19 mouse cellular contexts compared by ENCODE assay signal in the genomic region with DNA sequence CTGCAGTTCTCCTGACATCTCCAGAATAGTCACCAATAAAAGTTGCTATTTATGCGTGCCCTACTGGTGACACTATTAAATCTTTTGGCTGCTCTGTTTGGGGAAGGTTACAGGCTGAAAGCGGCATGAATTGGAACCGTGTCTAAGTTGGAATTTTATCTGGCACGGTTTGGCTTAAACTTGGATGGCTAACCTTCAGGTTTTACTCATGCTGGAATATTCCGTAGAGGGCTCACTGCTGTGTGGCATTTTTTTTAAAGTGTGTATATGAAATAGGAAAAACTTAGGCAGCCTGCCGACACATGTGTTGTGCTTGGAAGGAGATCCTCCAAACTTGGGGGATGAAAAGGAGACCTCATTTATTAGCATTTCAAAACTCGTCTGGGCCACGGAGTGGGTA.
DNase-seq lines count a peak whose midpoint lies in the region; ATAC-seq and TF ChIP-seq lines count a peak whose summit lies in the region.
"Had no signal": no experiment of that assay in that cellular context is flagged by ENCODE, and none has a peak within 500 bp of the region (broad histone marks: within the 10 kb centered on the region; RNA-seq: fewer than 3 reads in every experiment).

No protein-coding gene starts in this region.

- no peak overlapping the region for H3K4me2 ChIP-seq in kidney, embryonic 14.5 days (replicated peaks; ENCODE audit: low read depth, low read length)
- no peak overlapping the region for H3K4me2 ChIP-seq in kidney, postnatal 0 days (ENCODE audit: low read length)
- no peak overlapping the region for H3K4me2 ChIP-seq in limb, embryonic 15.5 days
- H3K4me2 ChIP-seq: forebrain, embryonic 12.5 days; midbrain, embryonic 11.5 days had no signal

- 40% methylated on average over 8 of the region's 8 CpGs for WGBS in kidney, embryonic 14.5 days
- 29% methylated on average over 8 of the region's 8 CpGs for WGBS in kidney, postnatal 0 days
- WGBS in limb, embryonic 15.5 days = 27% methylated on average over 8 of the region's 8 CpGs

- intact Hi-C loops in gastrocnemius, adult 2 months (cut with DNase I) = no loop called here

- no peak for DNase-seq in gastrocnemius, adult 2 months
- DNase-seq in gastrocnemius, adult 18-20 months (ENCODE audit: low spot score) = no peak
- DNase-seq in kidney, adult 18-20 months = peak; percentile 18
- DNase-seq in kidney, postnatal 0 days (ENCODE audit: low spot score) = peak; percentile 44
- DNase-seq in layer of hippocampus, adult 9-11 months = no peak
- DNase-seq: cerebellum, adult 18-20 months; cerebellum, postnatal 25 days; embryo, embryonic 11 days; gastrocnemius, postnatal 14 days; retina, postnatal 1 day had no signal

- no peak for TF ChIP-seq CTCF in gastrocnemius, adult 2 months (IDR thresholded peaks at IDR 0.05)
- TF ChIP-seq CTCF in kidney, postnatal 0 days (IDR thresholded peaks at IDR 0.05; ENCODE audit: low read depth) = no peak

- peak overlapping the region; percentile 65; the same call in 1 of the 2 replicates for H3K27ac ChIP-seq in gastrocnemius, adult 2 months
- H3K27ac ChIP-seq in kidney, embryonic 14.5 days (ENCODE audit: low read depth, low read length) = no peak overlapping the region
- no peak overlapping the region for H3K27ac ChIP-seq in kidney, postnatal 0 days
- H3K27ac ChIP-seq in limb, embryonic 15.5 days = peak overlapping the region; percentile 30; the same call in 1 of the 2 replicates
- H3K27ac ChIP-seq: forebrain, embryonic 12.5 days; layer of hippocampus, adult 2 months; liver, embryonic 14.5 days; stomach, postnatal 0 days had no signal

- ATAC-seq in kidney, embryonic 14.5 days (ENCODE audit: low FRiP score, low TSS enrichment) = no peak
- ATAC-seq in kidney, postnatal 0 days (replicated peaks; ENCODE audit: low FRiP score, low read depth) = no peak
- peak; percentile 67; the same call in 1 of the 2 replicates for ATAC-seq in limb, embryonic 15.5 days (ENCODE audit: insufficient number of reproducible peaks, low FRiP score, low TSS enrichment, low read depth)
- ATAC-seq: hindbrain, embryonic 16.5 days; intestine, postnatal 0 days had no signal

- no peaks in the 10 kb centered on the region for H3K36me3 ChIP-seq in kidney, embryonic 14.5 days (ENCODE audit: control insufficient read depth, insufficient read depth, low read length)
- no peaks in the 10 kb centered on the region for H3K36me3 ChIP-seq in kidney, postnatal 0 days (ENCODE audit: insufficient read depth, low read length)
- no peaks in the 10 kb centered on the region for H3K36me3 ChIP-seq in limb, embryonic 15.5 days
- H3K36me3 ChIP-seq: forebrain, embryonic 12.5 days had no signal

- H3K9ac ChIP-seq in kidney, embryonic 14.5 days (ENCODE audit: low read depth, low read length) = no peak overlapping the region
- no peak overlapping the region for H3K9ac ChIP-seq in kidney, postnatal 0 days (ENCODE audit: low read depth, low read length)
- no peak overlapping the region for H3K9ac ChIP-seq in limb, embryonic 15.5 days
- H3K9ac ChIP-seq: forebrain, embryonic 12.5 days; liver, embryonic 14.5 days had no signal

- peaks cover 11% of the 10 kb centered on the region for H3K4me1 ChIP-seq in kidney, embryonic 14.5 days (ENCODE audit: control insufficient read depth, insufficient read depth, low read length)
- no peaks in the 10 kb centered on the region for H3K4me1 ChIP-seq in kidney, postnatal 0 days (replicated peaks; ENCODE audit: insufficient read depth, low read length)
- H3K4me1 ChIP-seq in limb, embryonic 15.5 days = peaks cover 40% of the 10 kb centered on the region
- H3K4me1 ChIP-seq: forebrain, embryonic 12.5 days had no signal

- H3K4me3 ChIP-seq in gastrocnemius, adult 2 months = peak overlapping the region; percentile 23; the same call in 1 of the 2 replicates
- H3K4me3 ChIP-seq in kidney, embryonic 14.5 days (ENCODE audit: low read length) = no peak overlapping the region
- H3K4me3 ChIP-seq in kidney, postnatal 0 days (replicated peaks; ENCODE audit: low read depth, low read length) = no peak overlapping the region
- no peak overlapping the region for H3K4me3 ChIP-seq in limb, embryonic 15.5 days
- H3K4me3 ChIP-seq: forebrain, embryonic 12.5 days; layer of hippocampus, adult 2 months had no signal

- H3K27me3 ChIP-seq in kidney, embryonic 14.5 days (ENCODE audit: control insufficient read depth, insufficient read depth, low read length) = 0 out of 2 replicates have a peak, but pooled peaks cover 4% of the 10 kb centered on the region
- H3K27me3 ChIP-seq in kidney, postnatal 0 days (ENCODE audit: insufficient read depth, low read length) = no peaks in the 10 kb centered on the region
- H3K27me3 ChIP-seq in limb, embryonic 15.5 days = no peaks in the 10 kb centered on the region
- H3K27me3 ChIP-seq: forebrain, embryonic 12.5 days had no signal

- no peaks in the 10 kb centered on the region for H3K9me3 ChIP-seq in kidney, embryonic 14.5 days (ENCODE audit: control insufficient read depth, low read length)
- no peaks in the 10 kb centered on the region for H3K9me3 ChIP-seq in kidney, postnatal 0 days (replicated peaks; ENCODE audit: low read length)
- H3K9me3 ChIP-seq in limb, embryonic 15.5 days = no peaks in the 10 kb centered on the region
- H3K9me3 ChIP-seq: forebrain, embryonic 12.5 days had no signal

Comparison
In these comparisons a context has a peak if more than half of its experiments do, and no peak if none do; other contexts are left out.
1. DNase-seq: peak in kidney, adult 18-20 months (single experiment) and kidney, postnatal 0 days (single experiment); none in gastrocnemius, adult 2 months (single experiment), gastrocnemius, adult 18-20 months (single experiment) and layer of hippocampus, adult 9-11 months (single experiment).
2. H3K27ac ChIP-seq: peak in gastrocnemius, adult 2 months (single experiment) and limb, embryonic 15.5 days (single experiment); none in kidney, embryonic 14.5 days (single experiment) and kidney, postnatal 0 days (single experiment).